Mouse (Mus musculus) layer of hippocampus, adult 18-20 months (tissue): ENCODE results near the gene Cpxcr1. TPM values are rescaled to one million over a fixed set of nuclear protein-coding genes. Genes with fewer than 3 reads are reported as not detected.

Source experiments
- DNase-seq, 2 experiments: peaks; one replicate each; pipeline ENCODE4 v3.0.0; 2022; ENCODE audit warnings: low spot score in 2 of 2
- long read RNA-seq: library from polyadenylated mRNA; stranded (forward); transcript quantifications from one replicate; pipeline ENCODE4 v2.0.0, GENCODE M21; 2021
- total RNA-seq, 2 experiments: library from RNA; stranded (reverse); gene quantifications; 2 replicates each; pipeline ENCODE4 v1.2.3; 2021

Gene Cpxcr1
- total RNA-seq: not detected
- long read RNA-seq: 0 reads

DNA sequence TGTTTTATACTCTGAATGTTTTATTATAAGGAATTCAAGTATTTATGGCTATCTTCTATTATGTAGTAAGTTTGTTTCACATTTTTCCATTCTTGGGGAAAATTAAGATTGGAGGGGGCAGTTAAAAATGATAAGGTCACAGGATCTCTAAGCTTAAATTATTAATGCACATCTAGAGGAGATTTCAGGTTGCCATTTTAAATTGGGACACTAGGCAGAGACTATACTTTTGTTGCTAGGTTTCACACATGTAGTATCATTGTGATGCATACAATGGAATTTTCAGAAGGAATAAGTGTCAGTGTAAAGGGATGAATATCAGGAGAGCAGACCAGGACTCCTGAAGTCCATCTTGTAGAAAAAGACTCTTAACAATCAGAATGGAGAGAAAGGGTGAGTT is at the start of gene Cpxcr1:
Cpxcr1 (plus strand) TSS at position 301 of the 400 bp plus-strand sequence.
- no peak for DNase-seq

Other genes with a start within 250 kb of the Cpxcr1 start
- not detected for gene H2afb2, start 232.2 kb downstream of the Cpxcr1 start, total RNA-seq